Mouse (Mus musculus): ENCODE results near the gene Mfsd9. TPM values are rescaled to one million over a fixed set of nuclear protein-coding genes. Genes with fewer than 3 reads are reported as not detected.
"Not testable (repeated sequence)": the region's sequence is repeated elsewhere in the genome, so short reads cannot be mapped to it uniquely, and the experiment has no call there.

Gene Mfsd9
- total RNA-seq, 2 experiments from 2014 or later, result 0.29 to 0.41 TPM

- no peak for DNase-seq
These were observed 7.0 kb downstream of the Mfsd9 start for GRCm38 (mm10) chr1:40783450-40783849.

GRCm38 (mm10) chr1:40776763-40777162 is 13.7 kb downstream of the Mfsd9 start:
- DNase-seq, result no peak

GRCm38 (mm10) chr1:40776102-40776501 is 14.4 kb downstream of the Mfsd9 start:
- DNase-seq, result no peak

GRCm38 (mm10) chr1:40774040-40774439 is 16.4 kb downstream of the Mfsd9 start:
- DNase-seq, result no peak

- no peak for DNase-seq
These were observed 17.3 kb downstream of the Mfsd9 start for GRCm38 (mm10) chr1:40773234-40773633.

- no peak for DNase-seq
These were observed 19.1 kb downstream of the Mfsd9 start for GRCm38 (mm10) chr1:40771196-40771970.

GRCm38 (mm10) chr1:40769331-40769894 is 21.1 kb downstream of the Mfsd9 start:
- no peak for DNase-seq

GRCm38 (mm10) chr1:40768606-40769005 is 21.9 kb downstream of the Mfsd9 start:
- no peak for DNase-seq

- DNase-seq, result no peak
These were observed 22.9 kb downstream of the Mfsd9 start for GRCm38 (mm10) chr1:40767588-40767987.

- peak; percentile 42 for DNase-seq
These were observed 25.0 kb downstream of the Mfsd9 start for GRCm38 (mm10) chr1:40765521-40765920.

GRCm38 (mm10) chr1:40764701-40765275 is 25.7 kb downstream of the Mfsd9 start:
- no peak for DNase-seq

- no peak for DNase-seq
These were observed 26.4 kb downstream of the Mfsd9 start for GRCm38 (mm10) chr1:40764042-40764441.

- no peak for DNase-seq
These were observed 30.6 kb downstream of the Mfsd9 start for GRCm38 (mm10) chr1:40759751-40760445.

GRCm38 (mm10) chr1:40746089-40746488 is 44.4 kb downstream of the Mfsd9 start:
- DNase-seq, result no peak

- DNase-seq, result no peak
These were observed 49.7 kb downstream of the Mfsd9 start for GRCm38 (mm10) chr1:40740739-40741138.

GRCm38 (mm10) chr1:40738246-40738645 is 52.2 kb downstream of the Mfsd9 start:
- not testable (repeated sequence) for DNase-seq

- DNase-seq, result no peak
These were observed 52.8 kb downstream of the Mfsd9 start for GRCm38 (mm10) chr1:40737671-40738070.

- DNase-seq, result no peak
These were observed 61.9 kb downstream of the Mfsd9 start for GRCm38 (mm10) chr1:40728636-40729035.

- peak; percentile 26 for DNase-seq
These were observed 63.1 kb downstream of the Mfsd9 start for GRCm38 (mm10) chr1:40727404-40727803.

GRCm38 (mm10) chr1:40726051-40726450 is 64.4 kb downstream of the Mfsd9 start:
- DNase-seq, result peak; percentile 33
